Mouse (Mus musculus): Measurements from ENCODE around the gene Clstn3.
"Not testable (repeated sequence)": the region's sequence is repeated elsewhere in the genome, so short reads cannot be mapped to it uniquely, and the experiment has no call there.

Gene Clstn3

DNA sequence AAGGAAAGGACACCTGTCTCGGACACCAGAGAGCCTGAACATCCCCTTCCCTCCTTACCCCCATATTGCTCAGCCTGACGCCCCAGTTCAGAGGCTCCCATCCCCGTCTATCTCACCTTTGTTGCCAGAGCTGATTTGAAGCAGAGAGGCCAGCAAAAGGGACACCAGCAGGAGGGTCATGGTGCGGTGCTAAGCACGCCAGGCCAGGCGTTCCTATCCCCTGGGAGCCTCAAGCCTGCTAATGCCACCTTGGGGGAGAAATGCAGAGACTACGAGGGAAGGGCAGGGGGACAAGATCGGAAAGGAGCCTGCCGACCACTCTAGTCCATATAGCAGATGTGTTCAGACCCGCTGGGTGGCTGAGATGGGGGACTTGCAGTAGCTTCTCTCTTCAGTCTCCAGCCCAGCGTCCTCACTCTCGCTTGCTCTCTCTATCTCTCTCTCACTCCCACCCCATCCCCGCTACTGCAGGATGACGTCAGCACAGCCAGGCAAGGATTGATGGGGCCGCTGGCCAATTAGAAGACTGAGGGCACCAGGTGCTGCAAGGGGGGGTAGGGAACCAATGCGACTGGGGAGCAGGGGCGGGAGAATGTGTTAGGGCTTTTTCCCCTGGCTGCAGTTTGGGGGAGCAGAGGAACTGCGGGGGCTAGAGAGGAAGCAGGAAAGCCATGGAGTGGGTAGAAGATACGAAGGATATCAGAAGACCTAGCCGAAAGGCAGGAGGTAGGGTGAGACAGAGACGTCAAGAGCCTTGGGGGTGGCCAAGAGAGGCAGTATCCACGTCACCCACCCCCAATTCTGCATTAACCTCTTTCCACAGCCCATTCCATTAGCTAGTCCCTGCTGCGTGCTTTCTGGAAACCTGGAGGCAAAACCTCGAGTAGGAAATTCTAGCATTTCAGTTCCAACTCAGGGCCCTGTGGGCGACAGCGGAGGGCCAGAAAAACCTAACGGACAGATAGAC, at the start of gene Clstn3:
TSS of gene Clstn3 (minus strand) at position 490 of the 967 bp plus-strand sequence.
- DNase-seq (ENCODE audit: low spot score): peak; percentile 76

DNA sequence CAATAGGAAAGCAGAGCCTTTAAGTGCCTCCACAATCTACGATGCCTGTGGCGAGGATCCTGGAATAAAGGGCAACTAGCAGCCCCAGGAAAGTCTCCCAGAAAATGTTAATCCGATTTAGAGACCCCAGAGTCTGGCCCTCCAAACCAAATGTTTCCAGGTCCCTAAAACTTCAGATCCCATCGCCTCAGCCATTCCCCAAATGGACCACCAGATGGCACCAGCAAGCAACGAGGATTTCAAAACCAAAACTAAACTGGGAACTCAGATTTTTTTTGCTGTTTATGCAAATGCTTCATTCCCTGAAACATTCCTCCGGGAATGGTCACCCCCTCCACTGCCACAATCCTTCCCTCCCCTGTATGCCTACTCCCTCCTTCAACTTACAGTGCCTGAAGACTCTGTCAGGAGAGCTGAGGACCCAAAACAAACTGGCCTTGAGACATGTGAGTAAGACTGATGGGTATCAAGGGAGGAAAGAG, 47.8 kb upstream of the Clstn3 start, which contains the start of gene C1ra:
TSS of gene C1ra (plus strand) at position 51 of the 482 bp plus-strand sequence.
- peak; percentile 67 for DNase-seq (ENCODE audit: low spot score)

DNA sequence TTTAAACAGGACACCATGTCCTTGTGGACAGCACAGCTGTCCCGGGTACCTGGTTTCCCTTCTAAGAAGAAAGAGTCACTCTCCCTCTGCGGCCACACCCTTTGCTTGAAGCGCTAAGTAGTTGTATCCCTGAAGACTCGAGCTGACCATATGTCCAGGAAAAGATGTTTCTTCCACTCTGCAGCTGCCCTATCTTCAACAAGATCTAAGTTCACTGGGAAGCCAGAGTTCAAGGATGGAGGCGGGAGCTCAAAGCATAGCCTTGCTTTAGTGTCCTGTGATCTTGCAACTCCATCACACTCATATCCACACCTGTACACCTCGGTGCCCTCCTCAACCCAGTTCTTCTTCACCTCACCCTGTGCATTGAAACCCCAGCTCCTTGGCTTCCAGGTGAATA, 47.3 kb upstream of the Clstn3 start:
- no peak for DNase-seq (ENCODE audit: low spot score)

DNA sequence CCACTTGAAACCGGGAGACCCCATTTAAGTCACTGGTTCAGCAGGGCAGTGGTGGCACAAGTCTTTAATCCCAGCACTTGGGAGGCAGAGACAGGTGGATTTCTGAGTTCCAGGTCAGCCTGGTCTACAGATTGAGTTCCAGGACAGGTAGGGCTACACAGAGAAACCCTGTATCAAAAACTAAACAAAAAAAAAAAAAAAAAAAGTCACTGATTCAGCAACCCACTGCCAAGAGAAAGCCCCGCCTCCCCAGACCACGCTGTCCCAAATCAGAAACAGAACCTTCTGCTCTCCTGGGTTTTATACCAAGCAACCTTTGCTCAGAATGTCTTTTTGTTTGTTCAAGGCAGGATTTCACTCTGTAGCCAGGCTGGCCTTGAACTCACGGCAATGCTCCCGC, 44.6 kb upstream of the Clstn3 start:
- not testable (repeated sequence) for DNase-seq (ENCODE audit: low spot score)

DNA sequence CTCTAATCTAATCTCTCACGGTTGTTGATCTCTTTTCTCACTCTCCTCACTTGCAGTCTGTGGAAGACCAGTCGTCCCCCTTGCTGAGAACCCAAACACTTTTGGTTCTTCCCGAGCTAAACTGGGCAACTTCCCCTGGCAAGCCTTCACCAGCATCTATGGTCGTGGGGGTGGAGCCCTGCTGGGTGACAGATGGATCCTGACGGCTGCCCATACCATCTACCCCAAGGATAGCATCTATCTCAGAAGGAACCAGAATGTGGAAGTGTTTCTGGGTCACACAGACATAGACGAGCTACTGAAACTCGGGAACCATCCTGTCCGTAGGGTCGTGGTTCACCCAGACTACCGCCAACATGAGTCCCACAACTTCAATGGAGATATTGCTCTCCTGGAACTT, 43.7 kb upstream of the Clstn3 start:
- DNase-seq (ENCODE audit: low spot score): no peak

DNA sequence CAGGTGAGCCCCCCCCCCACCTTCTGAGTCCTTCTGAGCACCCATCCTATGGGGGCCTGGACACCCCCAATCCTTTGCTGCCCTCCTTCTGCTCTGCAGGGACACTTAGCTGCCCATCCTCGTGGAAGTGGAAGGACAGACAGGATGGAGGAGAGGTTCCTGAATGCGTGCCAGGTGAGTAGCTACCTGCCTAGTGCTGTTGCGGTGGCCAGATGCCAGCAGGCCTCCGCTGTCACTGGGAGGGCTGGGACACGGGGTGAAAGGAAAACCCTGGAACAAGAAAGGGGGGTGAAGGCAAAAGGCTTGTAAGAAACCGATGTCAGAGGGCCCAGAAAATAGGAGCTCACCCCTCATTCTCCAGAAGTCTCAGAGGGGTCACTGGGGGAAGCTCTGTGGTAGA, 42.4 kb upstream of the Clstn3 start:
- DNase-seq (ENCODE audit: low spot score): no peak

DNA sequence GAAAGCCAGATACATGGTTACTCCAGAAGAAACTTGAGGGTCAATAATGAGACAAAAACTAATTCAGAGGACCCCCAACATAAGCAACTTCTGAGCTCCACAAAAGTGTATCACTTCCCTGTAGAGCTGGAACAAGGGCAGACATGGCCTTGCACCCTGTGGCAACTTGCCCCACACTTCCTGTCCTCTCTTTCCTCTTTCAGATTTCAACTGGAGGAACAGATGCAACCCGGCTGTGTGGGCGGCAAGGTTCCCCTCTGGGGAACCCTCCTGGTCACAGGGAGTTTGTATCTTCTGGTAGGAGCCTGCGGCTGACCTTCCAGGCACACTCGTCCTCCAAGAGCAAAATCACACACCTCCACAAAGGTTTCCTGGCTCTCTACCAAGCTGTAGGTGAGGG, 40.4 kb upstream of the Clstn3 start:
- DNase-seq (ENCODE audit: low spot score): peak; percentile 46

DNA sequence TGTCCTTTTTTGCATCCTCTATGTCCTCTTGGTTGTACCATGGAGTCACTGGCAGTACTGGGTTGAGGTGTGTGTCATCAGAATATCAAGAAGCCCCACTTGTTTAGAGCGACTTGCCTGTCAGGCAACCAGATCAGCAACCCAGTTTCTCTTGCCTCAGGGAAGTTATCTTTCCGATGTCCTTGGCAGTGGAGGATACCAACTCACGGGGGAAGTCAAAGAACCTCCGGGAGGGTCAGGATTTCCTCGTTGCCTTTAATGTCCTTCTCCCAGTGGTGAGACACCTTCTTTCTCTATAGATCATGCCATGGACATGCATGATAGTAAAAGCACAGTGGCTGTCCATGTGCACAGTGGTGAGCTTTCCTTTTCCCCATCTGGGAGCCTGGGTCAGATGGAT, 37.4 kb upstream of the Clstn3 start:
- DNase-seq (ENCODE audit: low spot score): no peak

DNA sequence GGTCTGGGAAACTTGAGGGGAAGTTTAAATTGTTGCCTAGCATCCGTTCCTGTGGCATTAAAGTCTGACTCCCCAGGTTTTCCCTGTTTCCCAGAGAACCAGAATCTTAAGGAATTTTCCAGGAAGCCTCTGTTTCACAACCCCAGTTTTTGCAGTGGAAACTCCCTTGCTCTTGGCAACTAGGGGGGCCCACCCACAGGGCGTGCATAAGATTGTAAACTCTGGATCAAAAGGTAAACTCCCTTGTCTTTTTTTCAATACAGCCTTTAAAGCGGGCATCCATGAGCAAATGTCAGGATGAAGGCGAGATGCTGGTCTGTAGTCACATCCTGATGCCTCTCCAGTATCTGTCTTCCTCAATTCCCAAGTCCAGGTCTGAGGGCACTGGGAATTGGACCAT, 36.9 kb upstream of the Clstn3 start:
- no peak for DNase-seq (ENCODE audit: low spot score)

DNA sequence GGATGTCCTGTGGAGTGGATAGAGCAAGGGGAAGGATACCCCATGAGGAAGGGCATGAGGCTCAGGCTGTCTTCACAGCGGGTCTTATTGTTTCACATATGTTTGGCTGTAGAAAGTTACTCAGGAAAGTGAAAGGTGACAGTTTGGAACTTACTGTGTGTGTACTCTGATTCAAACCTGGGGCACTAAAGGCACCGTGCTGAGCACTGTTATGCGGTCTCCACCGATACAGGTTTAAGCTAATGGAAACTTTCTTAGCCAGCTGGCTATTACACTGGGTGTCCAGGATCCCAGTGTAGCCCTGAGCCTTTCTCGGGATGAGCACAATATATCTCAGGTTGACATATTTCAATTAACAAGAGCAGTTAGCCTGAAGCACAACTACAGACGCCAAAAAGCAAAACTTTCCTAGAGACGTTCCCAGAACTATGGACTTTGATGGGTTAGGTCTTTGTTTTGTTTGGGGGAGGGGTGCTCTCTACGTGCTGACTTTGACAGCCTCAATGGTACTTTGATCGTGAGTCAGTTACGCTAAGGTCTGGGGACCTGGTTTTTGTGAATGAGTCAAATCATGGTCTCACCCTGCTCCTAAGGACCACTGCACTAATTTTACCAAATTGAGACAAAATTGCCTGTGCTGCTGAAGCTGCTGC, 35.4 kb upstream of the Clstn3 start:
- no peak for DNase-seq (ENCODE audit: low spot score)

DNA sequence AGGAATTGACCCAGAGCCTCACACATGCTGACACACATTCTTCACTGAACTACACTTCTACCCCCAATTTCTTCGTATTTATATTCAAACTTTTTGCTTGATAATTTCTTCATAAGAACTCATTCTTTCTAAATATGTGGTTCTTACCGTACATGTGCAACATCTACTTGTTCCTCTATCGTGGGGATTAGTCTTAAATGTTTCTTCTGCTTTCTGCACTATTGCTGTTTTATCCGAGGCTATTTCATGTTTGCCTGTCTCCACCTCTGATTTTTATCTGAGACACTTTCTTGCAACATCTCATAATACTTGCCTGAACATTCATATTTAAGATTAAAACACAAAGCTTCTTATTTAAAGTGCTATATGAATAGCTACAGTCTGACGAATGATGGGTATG, 31.5 kb upstream of the Clstn3 start:
- no peak for DNase-seq (ENCODE audit: low spot score)

DNA sequence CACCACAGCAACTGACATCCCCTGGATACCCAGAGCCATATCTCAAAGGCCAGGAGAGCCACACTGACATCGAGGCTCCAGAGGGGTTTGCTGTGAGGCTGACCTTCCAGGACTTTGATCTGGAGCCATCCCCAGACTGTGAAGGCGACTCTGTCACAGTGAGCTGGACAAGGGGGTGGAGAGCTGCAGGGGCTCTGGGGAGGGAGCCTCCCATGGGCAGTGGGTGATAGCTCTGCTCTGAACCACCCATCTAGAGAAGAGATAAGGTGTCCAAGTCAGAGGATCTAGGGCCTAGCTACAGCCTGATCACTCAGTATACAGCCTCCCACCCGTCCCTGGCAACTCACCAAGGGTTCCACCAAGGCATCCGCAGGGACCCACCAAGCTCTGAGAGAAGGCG, 29.3 kb upstream of the Clstn3 start:
- no peak for DNase-seq (ENCODE audit: low spot score)

DNA sequence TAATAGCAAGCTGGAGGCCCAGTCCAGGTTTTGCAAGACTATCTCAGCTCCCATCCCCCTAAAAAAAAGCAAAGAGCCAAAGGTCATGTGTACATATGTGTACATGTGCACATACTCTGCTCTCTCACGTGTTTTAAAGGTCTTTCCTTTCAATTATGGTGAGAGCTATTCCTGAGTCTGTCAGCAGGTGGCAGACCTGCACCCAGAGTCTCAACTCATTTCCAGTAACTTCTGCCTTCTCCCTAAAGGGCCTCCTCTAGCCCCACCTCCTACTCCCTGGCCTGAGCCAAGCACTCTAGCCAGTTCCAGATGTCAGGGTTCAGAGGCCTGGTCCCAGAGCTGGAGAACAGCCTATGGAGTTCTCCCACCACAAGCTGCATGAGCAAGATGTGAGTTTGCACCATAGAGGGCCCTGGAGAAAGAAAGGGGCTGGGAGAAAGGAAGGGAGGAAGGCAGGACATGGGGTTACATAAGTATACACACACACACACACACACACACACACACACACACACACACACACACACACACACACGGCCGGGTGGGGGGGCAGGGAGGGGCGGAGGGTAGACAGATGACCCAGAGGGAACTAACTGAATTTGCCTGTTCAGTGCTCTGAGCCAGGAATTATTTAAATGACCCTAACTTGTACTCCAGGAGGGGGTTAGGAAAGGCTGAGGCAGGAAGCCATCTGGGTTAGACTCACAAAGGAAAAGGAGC, 28.4 kb upstream of the Clstn3 start, which contains the start of gene C1rl:
TSS of gene C1rl (plus strand) at position 272 of the 720 bp plus-strand sequence.
- DNase-seq (ENCODE audit: low spot score): peak; percentile 87

DNA sequence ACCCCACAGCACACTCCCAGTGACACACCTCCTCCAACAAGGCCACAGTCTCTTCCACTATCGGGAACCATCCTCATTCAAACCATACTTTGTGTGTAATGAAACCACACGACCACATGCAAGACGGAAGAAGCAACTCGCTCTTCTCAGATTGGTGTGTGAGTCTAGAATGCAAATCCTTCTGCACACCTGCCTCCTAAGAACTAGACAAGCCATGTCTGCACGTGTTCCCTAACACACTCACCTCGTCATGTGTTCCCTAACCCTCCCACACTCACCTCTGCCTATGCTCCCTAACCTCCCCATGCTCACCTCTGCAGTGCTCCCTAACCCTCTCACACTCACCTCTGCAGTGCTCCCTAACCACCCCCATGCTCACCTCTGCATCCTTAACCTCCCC, 26.8 kb upstream of the Clstn3 start:
- no peak for DNase-seq (ENCODE audit: low spot score)

DNA sequence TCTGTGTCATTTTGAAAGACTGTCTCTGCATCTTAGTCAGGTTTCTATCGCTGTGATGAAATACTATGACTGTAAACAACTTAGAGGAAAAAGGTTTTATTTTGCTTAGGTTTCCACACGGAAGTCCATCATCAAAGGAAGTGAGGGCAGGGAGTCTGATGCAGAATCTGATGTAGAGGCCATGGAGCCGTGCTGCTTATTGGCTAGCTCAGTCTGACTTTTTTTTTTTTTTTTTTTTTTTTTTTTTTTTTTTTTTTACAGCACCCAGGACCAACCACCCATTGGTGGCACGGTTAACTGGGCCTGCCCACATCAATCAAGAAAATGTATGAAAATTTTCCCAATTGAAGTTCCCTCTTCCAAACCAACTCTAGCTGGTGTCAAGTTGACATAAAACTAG, 24.4 kb upstream of the Clstn3 start:
- DNase-seq (ENCODE audit: low spot score): no peak

DNA sequence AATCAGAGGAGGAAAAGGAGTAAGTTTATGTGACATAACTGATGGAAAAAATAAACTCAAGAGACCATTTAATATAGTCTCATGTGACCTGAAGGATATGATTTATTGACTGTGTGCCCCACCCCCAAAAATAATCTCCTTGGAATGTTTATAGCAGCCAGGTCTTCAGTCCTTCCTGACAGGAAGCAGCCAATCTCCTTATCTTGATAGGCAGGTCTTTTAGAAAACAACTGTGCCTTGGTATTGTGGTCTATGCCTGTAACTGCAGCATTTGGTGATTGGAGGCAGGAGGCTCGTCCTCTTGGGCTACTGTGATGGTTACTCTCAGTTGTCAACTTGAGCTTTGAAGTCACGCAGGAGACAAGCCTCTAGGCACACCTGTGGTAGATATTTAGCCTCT, 22.9 kb upstream of the Clstn3 start:
- no peak for DNase-seq (ENCODE audit: low spot score)

DNA sequence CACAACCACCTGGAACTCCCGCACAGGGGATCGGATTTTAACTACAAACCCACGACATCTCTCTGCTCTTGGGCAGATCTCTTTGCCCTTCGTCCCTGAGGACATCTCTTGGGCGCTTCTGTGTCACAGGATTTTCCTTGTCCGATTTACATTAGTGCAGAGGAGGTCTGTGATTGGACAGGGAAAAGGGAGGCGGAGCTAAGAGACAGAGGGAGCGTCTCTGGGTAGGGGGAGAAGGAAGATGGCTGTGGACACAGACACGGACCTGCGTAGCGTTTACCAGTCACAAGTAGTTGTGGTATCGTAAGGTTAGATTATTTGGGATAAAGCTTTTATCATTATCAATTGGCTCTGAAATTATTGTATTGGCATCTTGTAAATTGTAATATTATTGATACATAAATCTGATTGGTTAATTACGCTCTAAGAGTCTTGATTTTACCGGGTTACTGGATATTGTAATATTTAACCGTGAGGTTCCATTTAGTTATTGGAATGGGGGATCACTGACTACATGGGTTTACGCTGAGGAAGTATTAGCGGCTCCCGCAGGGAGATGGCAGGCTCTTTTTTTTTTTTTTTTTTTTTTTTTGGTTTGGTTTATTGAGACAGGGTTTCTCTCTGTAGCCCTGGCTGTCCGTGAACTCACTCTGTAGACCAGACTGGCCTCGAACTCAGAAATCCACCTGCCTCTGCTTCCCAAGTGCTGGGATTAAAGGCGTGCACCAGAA, 21.0 kb upstream of the Clstn3 start:
- DNase-seq (ENCODE audit: low spot score): no peak

DNA sequence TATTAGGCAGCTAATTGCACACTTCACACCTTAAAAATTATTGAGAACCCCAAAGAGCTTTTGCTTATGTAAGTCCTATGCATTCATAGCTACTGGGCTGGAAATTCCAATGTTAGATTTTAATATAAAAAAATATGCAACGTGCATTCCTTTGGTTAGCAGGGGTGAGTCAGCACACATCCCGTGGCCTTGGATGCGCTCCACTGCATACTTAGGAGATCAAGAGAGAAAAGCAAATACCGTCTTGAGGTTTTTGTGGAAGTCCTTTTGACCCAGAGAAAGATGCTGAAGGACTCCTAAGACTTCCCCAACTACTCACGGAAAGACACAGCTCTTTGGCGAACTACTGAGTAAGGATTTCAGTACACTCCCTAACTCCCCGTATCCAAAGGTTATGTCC, 20.3 kb upstream of the Clstn3 start:
- no peak for DNase-seq (ENCODE audit: low spot score)

DNA sequence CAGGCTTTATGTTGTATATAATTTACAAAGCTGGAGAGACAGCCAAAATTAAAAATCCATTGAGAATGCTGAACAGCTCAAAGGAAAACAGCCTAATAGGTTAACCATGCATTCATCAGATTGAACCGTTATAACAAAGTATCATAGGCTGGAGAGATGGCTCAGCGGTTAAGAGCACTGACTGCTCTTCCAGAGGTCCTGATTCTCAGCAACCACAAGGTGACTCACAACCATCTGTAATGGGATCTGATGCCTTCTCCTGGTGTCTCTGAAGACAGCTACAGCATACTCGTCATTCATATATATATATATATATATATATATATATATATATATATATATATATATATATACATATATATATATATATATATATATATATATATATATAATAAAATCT, 19.2 kb upstream of the Clstn3 start:
- DNase-seq (ENCODE audit: low spot score): not testable (repeated sequence)

DNA sequence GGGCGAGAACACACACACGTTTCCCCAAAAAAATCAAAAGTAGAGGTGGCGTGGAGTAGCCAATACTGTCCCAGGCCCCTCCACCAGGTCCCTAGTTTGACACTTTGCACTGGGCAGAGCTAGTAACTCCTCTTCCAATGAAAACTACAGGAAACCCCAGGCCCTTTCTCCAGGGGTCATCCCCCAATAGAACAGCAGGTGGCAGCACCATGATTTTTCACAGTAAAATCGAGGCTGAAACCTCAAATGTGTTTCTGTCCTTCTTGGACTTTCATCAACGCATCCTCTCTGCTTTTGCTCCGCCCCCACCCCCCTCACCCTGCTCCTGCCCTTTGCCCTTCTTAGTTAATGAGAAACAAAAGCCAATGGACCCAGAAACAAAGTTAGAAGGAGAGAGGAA, 17.0 kb upstream of the Clstn3 start:
- DNase-seq (ENCODE audit: low spot score): peak; percentile 27

DNA sequence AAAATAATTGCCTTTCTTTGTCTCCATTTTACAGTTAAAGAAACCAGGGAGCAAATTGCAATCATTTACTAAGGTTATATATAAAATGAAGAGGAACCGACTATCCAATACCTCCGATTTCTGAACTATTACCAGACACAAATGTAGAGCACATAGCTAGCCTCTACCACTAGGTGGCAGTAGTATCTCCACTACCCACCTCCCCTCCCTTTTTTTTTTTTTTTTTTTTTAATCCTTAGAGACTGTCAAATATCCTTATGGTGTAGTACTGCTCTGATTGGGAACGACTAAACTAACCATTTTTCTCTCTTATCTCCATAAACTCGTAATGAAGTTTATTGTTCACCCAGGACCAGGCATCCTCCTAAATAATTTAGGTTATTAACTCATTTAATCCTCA, 15.7 kb upstream of the Clstn3 start:
- DNase-seq (ENCODE audit: low spot score): peak; percentile 29

DNA sequence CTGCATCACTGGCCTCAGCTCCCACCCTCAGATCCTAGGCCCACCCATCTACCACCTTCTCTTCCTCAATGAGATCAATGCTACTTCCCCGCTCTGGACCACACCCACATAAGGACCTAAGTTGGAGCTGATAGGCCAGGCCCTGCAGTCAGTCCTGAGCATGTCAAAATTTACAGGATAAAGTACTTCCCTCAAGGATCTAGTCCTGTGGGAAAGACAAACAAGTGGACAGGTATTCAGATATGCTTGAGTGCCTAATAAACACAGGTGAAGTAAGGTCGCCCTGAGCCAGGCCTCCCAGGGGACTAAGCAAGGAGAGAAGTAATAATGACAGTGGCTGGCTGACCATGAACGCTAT, 15.0 kb upstream of the Clstn3 start:
- peak; percentile 51 for DNase-seq (ENCODE audit: low spot score)
